Mouse (Mus musculus) myocyte (in vitro differentiated cells): ENCODE measurements around the gene Nid2.

Experiments used
- CEBPB ChIP-seq: IDR thresholded peaks from 2 replicates; pipeline ENCODE4 v1.6.1; 2011; ENCODE audit warnings: mild to moderate bottlenecking, moderate library complexity; ENCODE audit not compliant: poor library complexity, insufficient read depth, severe bottlenecking
- MAX ChIP-seq: IDR thresholded peaks from one replicate; pipeline ENCODE4 v1.6.1; 2011; ENCODE audit warnings: low read depth, mild to moderate bottlenecking, control low read depth
- MYOG ChIP-seq, 3 experiments: IDR thresholded peaks; one replicate each; pipeline ENCODE4 v1.6.1; 2011; ENCODE audit warnings: control low read depth in 2 of 3, low read depth in 2 of 3, mild to moderate bottlenecking in 2 of 3; ENCODE audit not compliant: insufficient read length in 2 of 3, control insufficient read depth in 1 of 3, insufficient read depth in 1 of 3
- POLR2A ChIP-seq: IDR thresholded peaks from one replicate; pipeline ENCODE4 v1.6.1; 2011; ENCODE audit warnings: low read depth, mild to moderate bottlenecking, control low read depth, moderate library complexity; ENCODE audit not compliant: insufficient read length
- POLR2AphosphoS2 ChIP-seq: IDR thresholded peaks from one replicate; pipeline ENCODE4 v1.6.1; 2011; ENCODE audit warnings: low read depth, control low read depth; ENCODE audit not compliant: insufficient read length
- REST ChIP-seq: IDR thresholded peaks from one replicate; pipeline ENCODE4 v1.6.1; 2011; ENCODE audit warnings: mild to moderate bottlenecking, control low read depth, moderate library complexity; ENCODE audit not compliant: insufficient read depth, insufficient read length
- SRF ChIP-seq: IDR thresholded peaks from one replicate; pipeline ENCODE4 v1.6.1; 2011; ENCODE audit warnings: low read depth; ENCODE audit not compliant: control insufficient read depth, insufficient read length
- TCF12 ChIP-seq: IDR thresholded peaks from one replicate; pipeline ENCODE4 v1.6.1; 2011; ENCODE audit warnings: mild to moderate bottlenecking, control low read depth; ENCODE audit not compliant: poor library complexity, insufficient read depth, severe bottlenecking
- TCF3 ChIP-seq: IDR thresholded peaks from one replicate; pipeline ENCODE4 v1.6.1; 2011; ENCODE audit warnings: low read depth, control low read depth; ENCODE audit not compliant: insufficient read length

- TF ChIP-seq TCF12 (no peak), POLR2A (no peak), TCF3 (no peak), POLR2AphosphoS2 (no peak), REST (no peak), MYOG (IDR thresholded peaks at IDR 0.05; ENCODE audit: control insufficient read depth in 1 of 3, insufficient read depth in 1 of 3, insufficient read length in 2 of 3, low read depth in 2 of 3) (no peak), MAX (no peak), CEBPB (no peak), SRF (no peak)
These were observed 1.2 kb downstream of the Nid2 start for GRCm38 (mm10) chr14:19752276-19752675.
